Mouse (Mus musculus) cerebellum, postnatal 10 days (tissue): Measurements from ENCODE around the gene B3gnt3.

Source experiments
- DNase-seq, 2 experiments: peaks; one replicate each; pipeline ENCODE4 v3.0.0; 2021; ENCODE audit warnings: mixed read lengths in 2 of 2

B3gnt3 gene

DNA sequence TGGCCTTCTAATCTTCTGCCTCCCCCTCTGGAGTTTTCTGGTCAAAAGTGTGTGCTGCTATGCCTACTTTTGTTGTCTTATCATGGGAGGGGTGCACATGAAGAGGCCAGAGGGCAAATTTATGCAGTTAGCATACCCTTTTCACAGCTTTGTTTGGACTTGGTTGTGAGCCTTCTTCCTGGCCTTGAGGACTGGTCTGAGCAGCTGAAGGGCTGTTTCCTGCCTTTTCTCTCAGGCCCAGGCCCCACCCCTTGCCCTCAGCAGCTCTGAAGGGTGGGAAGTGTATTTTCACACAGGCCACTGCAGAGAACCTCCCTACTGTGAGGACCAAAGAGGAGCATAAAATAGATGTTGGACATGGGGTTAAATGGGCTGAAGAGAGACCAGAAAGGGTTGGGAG lies 24.0 kb downstream of the B3gnt3 start:
- no peak for DNase-seq

DNA sequence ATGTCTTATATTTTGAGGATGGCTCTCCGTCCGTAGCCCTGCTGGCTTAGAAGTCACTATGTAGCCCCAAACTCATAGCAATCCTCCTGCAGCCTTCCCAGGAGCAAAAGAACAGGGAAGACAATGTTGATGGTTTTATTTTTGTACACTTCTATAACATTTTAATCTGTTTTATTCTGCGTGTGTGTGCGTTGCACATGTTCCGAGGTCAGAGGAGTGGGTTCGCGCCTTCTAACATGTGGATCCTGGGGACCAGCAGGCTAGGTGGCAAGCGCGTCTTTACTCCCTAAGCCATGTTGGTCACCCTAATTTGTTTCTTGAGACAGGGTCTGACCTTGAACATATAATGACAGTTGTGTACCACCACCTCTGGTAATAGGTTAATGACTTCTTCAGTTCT lies 24.8 kb downstream of the B3gnt3 start:
- no peak for DNase-seq

DNA sequence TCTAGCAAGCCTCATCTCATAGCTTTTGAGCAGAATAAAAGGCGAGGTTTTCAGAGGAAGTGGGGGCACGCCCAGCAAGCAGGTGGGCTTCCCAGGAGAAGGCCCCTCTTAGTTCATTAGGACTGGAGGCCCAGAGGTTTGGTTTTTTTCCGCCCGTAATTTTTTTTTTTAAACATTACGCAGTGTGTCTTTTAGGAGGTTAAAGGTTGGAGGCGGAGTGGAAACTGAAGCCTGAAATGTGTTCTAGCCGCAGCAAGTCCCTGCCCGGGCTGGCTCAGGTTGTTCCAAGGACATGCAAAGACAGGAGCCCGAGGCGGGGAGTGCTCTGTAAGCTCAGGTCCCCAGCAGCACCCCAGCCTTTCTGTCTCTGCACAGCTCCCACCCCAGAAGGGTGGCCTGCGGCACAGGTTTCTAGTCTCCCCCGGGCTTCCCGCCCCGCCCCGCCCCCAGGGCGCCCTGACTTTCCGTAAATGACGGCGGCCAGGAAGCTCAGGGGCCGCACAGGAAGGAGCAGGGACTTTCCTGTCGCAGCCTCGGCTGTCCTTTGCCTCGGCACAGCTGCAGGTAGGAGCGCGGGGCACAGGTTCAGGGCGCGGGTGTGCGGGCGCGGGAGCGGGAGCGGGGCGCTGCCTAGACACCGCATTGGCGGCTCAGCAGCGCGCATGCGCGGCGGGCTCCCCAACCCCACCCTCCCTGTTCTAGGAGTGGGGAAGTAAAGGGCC lies 25.4 kb downstream of the B3gnt3 start, which contains the start of gene Jak3:
Gene Jak3 (plus strand): TSS at position 277 of the 722 bp plus-strand sequence.
- peak; percentile 72 to 78 for DNase-seq

DNA sequence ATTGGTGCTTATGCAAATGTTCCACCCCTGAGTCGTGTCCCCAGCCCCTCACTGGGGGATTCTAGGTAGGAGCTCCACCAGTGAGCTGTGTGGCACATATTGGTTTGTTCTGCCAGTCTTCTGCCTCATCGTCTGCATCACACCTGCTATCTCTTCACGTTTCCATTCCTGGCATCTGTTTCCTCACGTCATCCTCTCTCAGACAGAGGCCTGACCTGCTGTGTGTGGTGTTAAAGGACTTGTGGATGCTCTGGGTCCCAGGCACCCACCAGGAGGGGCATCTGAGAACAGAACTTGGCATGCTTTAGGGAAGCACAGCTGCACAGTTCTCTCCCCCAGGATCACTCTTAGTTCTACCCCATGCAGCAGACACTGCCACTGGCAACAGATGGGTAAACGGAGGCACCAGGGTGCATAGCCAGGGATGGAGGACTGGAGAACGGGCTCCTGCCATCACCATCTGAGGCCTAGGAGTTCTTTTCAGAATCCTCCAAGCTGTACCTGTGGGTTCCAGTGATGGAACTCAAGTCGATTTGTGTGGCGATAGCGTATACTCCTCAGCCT lies 26.1 kb downstream of the B3gnt3 start:
- DNase-seq = no peak

DNA sequence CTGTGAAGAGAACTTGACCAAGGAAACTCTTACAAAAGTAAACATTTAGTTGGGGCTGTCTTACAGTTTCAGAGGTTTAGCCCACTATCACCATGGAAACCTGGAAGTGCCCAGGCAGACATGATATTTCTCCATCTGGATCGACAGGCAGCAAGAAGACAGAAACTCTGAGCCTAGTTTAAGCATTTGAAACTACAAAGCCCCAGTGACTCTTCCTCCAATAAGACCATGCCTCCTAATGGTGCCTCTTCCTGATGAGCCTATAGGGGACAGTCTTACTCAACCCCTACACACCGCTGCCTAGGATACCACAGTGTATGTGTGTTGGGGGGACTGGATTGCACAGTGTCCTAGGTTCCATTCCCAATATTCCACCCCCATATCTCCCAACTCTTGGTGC lies 27.5 kb downstream of the B3gnt3 start:
- no peak for DNase-seq

DNA sequence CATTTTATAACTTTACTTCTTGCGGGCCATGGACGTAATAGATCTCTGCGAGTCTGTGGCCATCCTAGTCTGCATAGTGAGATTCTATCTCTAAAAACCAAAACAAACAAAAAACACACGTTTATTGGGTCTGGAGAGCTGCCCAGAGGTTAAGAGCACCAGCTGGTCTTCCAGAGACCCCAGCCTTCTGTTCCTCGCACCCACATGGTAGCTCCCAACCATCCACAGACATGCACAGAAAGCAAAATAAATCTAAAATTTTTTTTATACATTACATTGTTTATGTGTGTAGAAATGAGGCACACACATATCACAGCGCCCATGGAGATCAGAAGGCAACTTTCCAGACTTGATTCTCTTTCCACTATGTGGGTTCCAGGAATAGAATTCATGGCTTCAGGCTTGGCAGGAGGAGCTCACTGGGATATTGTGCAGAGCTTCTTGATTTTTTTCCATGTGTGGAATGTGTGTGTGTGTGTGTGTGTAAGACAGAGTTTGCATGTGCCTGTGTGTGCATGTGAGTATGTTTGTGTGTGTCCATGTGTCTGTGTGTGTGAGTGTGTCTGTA lies 29.3 kb downstream of the B3gnt3 start:
- peak; percentile 54 to 72 for DNase-seq

DNA sequence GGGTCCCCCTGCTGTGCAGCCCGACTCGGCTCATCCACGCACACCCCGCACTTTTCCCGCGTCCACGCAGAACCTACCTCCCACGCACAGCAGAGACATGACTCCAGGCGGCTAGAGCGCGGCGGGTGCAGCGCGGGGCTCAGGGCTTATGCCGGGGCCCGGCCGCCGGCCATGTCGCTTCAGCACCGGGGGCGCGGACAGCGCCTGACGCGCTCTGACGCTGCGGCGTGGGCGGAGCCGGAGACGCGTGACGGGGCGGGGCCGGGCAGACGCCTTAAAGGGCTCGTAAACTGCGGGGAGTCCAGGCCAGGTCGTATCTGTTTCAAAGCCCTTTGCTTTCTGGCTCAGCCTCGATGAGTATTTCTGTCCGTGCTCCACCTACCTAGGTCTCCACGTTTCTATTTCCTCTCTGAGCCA lies 30.0 kb downstream of the B3gnt3 start, which contains the start of gene Unc13a:
Gene Unc13a (minus strand): TSS at position 209 of the 417 bp plus-strand sequence.
- peak; percentile 99 for DNase-seq

DNA sequence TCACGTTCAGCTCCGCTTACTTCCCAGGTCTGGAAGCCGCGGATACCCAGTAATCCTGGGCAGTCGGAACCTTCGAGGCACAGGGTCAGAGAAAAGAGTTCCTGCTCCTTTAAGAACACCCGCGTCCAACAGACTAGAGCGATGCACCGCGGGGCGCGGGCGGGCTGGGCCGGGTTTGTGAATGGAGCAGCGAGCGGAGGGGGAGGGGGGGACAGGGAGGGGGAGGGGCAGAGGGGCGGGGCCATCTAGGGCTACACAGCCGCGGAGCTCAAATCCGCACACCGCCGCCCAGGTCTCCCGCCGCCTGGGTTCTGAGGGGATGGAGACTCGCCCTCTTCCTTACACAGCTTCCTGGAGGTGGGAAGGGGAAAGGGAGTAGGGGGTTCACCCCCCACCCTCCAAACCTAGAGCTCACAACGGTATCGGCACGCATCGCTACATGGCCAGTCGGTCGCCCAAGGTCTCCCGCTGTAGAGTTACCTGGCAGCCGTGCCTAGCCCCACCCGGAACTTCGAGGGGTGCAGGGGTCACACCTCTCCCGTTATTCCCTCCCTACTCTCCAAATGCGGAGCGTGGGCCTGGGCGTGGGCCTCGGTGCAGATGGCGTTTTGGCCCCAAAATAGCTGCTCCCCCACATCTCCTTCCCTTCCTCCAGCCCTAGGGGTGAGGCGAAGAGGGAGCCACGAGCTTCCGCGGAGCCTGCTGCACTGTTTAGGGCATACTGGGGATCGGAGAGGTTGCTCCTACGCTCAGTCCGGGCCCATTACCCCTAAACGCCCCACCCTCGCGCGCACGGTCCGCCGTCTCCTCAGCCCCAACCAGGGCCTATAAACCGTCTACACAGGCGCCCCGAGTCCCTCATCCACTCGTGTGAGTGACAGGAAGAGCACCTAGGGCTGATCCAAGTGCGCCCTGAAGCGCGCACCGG lies 30.7 kb downstream of the B3gnt3 start:
- DNase-seq = peak; percentile 94 to 95

DNA sequence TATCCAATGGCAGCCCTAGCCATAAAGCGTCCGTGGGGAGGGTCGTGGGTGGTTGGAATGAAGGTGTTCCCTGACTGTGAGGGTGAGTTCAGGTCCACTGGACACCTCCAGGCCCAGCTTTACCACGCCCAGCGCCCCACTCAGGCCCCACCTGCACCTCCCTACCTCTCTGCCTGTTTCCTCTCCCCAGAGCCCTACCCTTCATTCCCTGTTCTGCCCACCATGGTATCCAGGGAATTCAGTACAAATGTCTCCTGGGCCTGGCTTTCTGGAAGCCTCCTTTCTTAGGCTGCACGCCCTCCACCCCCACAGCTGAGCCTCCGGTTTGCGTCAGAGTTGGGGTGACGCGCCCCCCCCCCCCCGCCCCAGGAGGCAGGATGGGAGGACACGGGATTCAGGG lies 31.4 kb downstream of the B3gnt3 start:
- peak in 1 of 2 experiments; percentile 54 for DNase-seq

DNA sequence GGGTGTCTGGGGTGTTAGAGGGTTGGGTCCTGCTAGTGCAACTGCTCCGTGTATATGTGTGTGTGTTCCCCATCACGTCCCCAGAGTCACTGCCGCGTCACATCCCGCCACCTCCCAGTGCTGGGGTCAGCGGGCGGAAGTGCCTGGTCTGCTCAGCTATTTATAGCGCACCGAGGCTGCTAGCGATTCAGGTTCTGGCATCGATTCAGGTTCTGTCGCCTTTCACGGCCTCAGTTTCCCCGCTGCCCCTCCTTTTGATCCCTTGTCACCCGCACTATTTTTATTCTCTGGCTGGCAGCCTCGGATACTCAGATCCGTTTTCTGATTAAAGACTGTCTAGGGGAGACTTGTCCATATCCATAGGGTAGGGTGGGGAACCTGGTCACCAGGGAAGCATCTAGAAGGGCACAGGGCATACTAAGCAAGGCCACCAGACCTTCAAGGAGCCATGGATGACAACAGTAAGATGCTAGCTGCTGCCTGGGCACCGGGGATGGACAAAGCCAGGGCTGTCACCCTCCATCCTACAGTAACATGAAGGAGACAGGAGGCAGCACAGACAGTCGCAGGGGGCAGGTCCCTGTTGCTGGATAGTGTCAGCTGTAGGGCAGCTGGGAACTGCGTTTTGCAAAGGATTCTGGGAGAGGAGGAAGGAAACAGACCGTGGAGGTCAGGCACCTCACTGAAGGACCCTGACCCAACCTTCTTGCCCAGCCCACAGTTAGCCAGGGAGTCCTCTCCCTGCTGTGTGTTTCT lies 33.2 kb downstream of the B3gnt3 start:
- DNase-seq = peak; percentile 60 to 68

DNA sequence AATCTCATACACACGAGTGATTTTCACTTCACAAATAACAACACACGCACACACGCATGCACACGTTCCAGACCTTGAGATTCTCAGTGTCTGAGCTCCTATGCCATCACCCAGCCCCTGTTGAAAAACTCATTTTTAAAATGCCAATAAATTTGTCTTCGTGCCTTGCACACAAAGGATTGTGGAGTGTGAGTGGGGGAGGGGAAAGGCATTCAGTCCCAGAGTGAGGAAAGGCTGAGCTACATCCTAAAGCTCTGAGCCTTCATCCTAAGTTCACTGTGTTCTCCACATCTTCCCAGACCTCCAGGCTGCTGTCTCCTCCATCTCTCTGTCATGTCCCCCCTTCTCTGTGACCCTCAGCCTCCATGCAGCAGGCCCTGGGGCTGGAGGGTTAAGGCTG lies 34.3 kb downstream of the B3gnt3 start:
- DNase-seq = peak; percentile 42 to 54

DNA sequence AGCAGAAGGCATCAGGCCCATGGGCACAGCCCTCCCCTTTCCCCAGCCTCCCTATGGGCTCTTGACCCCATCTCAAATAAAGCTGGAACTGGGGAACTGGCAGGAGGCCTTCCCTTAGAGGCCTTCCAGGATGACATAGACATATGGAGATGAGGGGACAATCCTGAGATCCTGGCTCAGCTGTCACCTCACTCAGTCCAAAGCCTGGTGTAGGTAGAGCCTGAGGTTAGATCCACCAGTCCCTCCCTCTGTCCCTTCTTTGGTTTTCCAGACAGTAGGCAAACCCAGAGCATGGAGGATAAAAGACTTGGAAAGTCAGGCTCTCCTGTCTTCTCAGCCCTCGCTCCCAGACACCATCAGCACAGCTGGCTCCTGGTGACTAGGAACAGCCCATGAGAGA lies 34.7 kb downstream of the B3gnt3 start:
- DNase-seq = peak in 1 of 2 experiments; percentile 44

DNA sequence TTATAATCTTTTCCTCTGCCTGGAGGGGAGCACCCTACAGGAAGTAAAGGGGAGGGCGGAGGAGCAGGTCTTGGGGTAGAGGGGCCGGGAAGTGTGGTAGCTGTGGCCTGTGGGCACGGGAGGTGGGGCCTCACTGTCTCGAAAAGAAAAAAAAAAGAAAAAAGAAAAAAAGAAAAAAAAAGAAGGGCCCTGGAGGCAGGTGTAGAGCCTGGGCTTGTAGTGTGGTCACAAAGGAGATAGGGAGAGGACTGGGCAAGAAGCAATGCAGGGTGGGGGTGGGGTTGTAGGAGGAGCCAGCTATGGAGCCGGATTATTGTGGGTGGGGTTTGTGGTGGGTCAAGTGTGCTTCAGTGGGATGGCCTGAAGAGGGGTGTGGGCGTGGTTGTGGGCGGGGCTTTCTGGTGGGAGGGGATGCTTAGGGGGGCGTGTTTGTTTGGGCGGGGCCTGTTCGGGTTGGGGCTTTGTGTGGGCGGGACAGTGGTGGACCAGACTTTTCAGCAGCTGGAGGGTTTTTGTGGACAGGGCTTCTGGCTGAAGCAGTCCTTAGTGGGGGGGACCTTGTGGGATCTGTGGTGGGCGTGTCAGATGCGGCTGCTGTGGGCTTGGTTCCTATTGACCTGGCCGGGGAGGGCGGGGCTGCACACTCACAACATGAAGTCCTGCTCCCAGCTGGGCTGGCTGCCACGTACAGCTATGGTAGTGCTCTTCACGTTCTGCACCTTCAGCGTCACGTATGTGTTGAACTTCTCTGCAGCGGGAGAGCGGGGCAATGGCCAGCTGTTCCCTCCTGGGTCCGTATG lies 36.1 kb downstream of the B3gnt3 start:
- DNase-seq = peak; percentile 72 to 73

DNA sequence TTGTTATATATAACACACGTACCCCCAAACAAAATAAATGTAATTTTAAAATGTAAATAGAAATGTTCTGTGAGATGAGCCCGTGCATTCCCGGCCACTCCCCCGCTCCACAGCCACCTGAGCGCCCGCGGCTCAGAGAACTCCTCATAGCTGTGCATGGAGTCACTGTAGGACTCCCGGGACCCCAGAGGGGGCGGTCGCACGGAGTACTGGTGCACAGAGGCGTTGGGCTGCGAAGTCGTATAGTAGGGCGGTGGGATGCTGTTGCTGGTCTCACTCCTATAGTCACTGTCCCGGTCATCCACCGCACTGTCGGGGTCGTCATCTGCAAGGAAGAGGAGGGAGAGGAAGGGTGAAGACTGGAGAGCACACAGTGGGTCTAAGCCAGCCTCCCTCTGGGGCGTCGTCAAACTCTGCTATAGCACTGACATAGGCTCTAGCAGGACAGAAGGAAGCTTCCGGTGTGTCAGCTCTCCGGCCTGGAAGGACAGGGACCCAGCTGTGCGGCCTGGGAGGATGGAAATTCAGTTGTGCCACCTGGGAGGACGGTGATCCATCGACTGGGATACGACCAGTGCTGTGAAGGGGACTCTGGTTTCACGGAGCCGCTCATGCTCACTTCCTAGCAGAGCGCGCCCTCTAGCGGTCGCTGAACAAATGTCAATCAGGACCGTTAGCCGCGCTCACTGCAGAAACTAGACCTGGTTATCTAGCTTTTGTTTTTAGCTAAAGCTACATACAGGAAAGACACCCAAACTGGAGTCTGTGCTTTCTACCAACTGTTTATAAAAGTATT lies 41.1 kb downstream of the B3gnt3 start:
- DNase-seq = peak; percentile 95 to 96

DNA sequence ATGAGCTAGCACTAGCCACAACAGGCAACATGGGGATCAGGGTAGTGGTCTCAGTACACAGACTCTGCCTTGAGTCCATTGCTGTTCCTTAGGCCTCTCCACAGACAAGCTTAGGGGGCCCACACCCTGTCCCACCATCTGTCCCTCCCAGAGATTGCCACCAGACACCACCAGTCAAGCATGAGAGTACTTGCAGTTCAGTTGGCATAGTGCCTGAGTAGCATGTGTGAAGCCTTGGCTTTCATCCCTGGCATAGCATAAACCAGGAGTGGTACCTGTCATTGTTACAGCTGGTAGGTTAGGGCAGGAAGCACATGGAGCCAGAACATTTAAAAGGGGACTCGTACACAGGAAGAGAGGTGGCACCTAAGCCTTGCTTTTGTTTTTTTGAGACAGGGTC lies 41.8 kb downstream of the B3gnt3 start:
- DNase-seq = peak; percentile 92 to 93

DNA sequence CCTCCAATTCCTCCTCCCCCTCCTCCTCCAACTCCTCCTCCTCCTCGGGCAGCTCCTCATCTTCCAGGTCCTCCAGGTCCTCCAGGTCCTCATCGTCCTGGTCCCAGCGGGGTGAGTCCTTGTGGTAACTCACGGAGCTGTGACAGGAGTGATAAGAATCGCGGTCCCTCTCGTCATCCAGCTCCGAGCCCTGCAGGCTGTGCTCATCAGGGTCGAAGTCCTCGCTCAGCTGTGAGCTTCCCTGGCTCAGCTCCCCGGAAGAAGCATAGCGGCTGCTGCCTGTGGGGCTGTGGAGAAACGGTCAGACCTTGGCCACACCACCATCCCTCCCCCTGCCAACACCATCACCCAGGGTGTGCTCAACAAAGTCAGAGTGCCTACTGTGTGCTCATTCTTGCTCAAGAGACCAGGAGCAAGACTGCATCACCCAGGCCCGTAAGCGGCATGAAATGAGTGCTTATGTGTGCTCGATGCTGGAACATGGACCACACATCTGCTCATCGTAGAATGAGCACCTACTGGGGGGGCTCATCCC lies 43.0 kb downstream of the B3gnt3 start:
- peak in 1 of 2 experiments; percentile 65 for DNase-seq

DNA sequence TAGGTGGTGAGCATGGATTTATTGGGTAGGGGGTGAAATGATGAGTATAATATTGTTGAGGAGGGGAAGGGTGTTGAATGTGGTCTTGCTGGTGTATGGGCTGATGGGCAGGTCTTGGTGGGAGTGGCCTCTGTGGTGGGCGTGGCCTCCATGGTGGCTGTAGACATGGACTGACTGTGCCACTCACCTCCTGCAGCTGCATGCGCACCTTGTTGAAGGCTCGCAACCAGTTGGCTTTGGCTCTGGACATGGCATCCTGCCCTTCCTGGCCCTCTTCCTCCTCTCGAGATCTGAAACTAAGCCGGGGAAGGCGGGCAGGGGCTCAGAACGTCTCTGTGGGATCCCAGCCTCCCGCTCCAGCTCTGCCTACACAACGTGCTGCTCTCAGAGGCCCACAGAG lies 43.8 kb downstream of the B3gnt3 start:
- peak in 1 of 2 experiments; percentile 63 for DNase-seq

DNA sequence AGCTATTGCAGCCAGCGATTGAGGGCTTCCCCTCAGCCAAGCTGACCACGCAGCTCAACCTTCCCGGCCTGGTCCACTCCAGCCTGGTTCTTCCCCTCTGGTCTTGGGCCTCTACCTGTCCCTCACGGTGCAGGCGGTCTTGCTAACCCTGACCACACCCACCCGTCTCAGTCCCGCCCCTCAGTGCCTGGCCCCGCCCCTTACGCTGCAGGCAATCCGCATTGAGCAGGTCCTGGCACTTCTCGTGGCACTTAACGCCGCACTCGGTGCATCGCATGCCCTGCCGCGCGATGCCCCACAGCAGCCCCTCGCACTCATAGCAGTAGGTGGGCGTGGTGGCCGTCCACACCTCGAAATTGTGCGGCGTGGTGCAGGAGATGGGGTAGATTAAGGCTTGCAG lies 47.0 kb downstream of the B3gnt3 start:
- DNase-seq = peak in 1 of 2 experiments; percentile 52

DNA sequence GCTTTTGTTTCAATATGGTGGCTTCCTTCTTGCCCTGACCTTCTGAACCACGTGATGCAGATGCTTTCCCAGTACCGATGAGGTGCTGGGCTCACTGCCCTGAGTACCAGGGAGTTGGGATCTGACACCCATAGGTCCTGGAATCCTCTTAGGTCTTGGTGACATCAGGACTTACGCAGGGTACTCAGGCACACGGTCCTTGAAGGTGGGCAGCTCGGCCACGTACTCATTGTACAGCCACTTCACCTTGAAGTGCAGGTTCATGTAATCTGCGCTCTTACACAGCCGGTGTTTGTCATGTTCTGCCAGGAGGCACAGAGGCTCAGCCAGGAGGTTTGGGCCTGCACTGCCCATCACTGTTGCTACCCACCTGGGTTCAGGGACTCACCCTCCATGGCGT lies 56.1 kb downstream of the B3gnt3 start:
- DNase-seq = no peak
